Mouse (Mus musculus): ENCODE data around the gene Fads2.

Gene Fads2

GRCm38 (mm10) chr19:10041388-10042148 is 60.0 kb downstream of the Fads2 start, which contains the start of gene Fads3:
Fads3 (plus strand) TSS chr19:10041569.
- DNase-seq (ENCODE audit: low read depth, low spot score): no peak

- no peak for DNase-seq (ENCODE audit: low read depth, low spot score)
Observed at GRCm38 (mm10) chr19:10040866-10041387, 60.6 kb downstream of the Fads2 start.

- DNase-seq (ENCODE audit: low read depth, low spot score): no peak
Observed at GRCm38 (mm10) chr19:10039615-10040014, 61.9 kb downstream of the Fads2 start.

GRCm38 (mm10) chr19:10038910-10039309 is 62.6 kb downstream of the Fads2 start:
- no peak for DNase-seq (ENCODE audit: low read depth, low spot score)

GRCm38 (mm10) chr19:10038364-10038763 is 63.2 kb downstream of the Fads2 start:
- DNase-seq (ENCODE audit: low read depth, low spot score): no peak

- no peak for DNase-seq (ENCODE audit: low read depth, low spot score)
Observed at GRCm38 (mm10) chr19:10037534-10037933, 64.0 kb downstream of the Fads2 start.

GRCm38 (mm10) chr19:10034785-10035447 is 66.6 kb downstream of the Fads2 start:
- no peak for DNase-seq (ENCODE audit: low read depth, low spot score)

GRCm38 (mm10) chr19:10034356-10034755 is 67.2 kb downstream of the Fads2 start:
- no peak for DNase-seq (ENCODE audit: low read depth, low spot score)

- no peak for DNase-seq (ENCODE audit: low read depth, low spot score)
Observed at GRCm38 (mm10) chr19:10033211-10033973, 68.2 kb downstream of the Fads2 start.

GRCm38 (mm10) chr19:10029746-10030145 is 71.8 kb downstream of the Fads2 start:
- no peak for DNase-seq (ENCODE audit: low read depth, low spot score)

GRCm38 (mm10) chr19:10025169-10025875 is 76.2 kb downstream of the Fads2 start:
- no peak for DNase-seq (ENCODE audit: low read depth, low spot score)

GRCm38 (mm10) chr19:10023304-10023758 is 78.2 kb downstream of the Fads2 start:
- no peak for DNase-seq (ENCODE audit: low read depth, low spot score)

- DNase-seq (ENCODE audit: low read depth, low spot score): no peak
Observed at GRCm38 (mm10) chr19:10022414-10023303, 78.9 kb downstream of the Fads2 start.

- DNase-seq (ENCODE audit: low read depth, low spot score): no peak
Observed at GRCm38 (mm10) chr19:10021981-10022380, 79.6 kb downstream of the Fads2 start.

- DNase-seq (ENCODE audit: low read depth, low spot score): no peak
Observed at GRCm38 (mm10) chr19:10019214-10019760, 82.3 kb downstream of the Fads2 start.

GRCm38 (mm10) chr19:10018527-10018818 is 83.1 kb downstream of the Fads2 start:
- DNase-seq (ENCODE audit: low read depth, low spot score): no peak

- DNase-seq (ENCODE audit: low read depth, low spot score): no peak
Observed at GRCm38 (mm10) chr19:10017637-10018526, 83.7 kb downstream of the Fads2 start.

- no peak for DNase-seq (ENCODE audit: low read depth, low spot score)
Observed at GRCm38 (mm10) chr19:10016151-10016550, 85.4 kb downstream of the Fads2 start.

- DNase-seq (ENCODE audit: low read depth, low spot score): no peak
Observed at GRCm38 (mm10) chr19:10015442-10015841, 86.1 kb downstream of the Fads2 start.
